Mouse (Mus musculus) heart, embryonic 16.5 days (tissue): Measurements from ENCODE around the gene 1700028K03Rik. TPM values are rescaled to one million over a fixed set of nuclear protein-coding genes. Genes with fewer than 3 reads are reported as not detected.

Experiments
- ATAC-seq: fragments of 200-750 bp; cut with Nextera tagmentation; replicated peaks from 2 replicates; pipeline ENCODE4 v1.8.0; 2017; ENCODE audit warnings: moderate number of reproducible peaks; ENCODE audit not compliant: insufficient read depth, low FRiP score; ENCODE audit errors: extremely low read depth
- H3K27ac ChIP-seq: fragments of 300-500 bp; sonication (generic); 2 replicates; pipeline ENCODE4 v1.5.1; 2014; ENCODE audit warnings: mild to moderate bottlenecking, low read length, control low read depth, moderate library complexity
- H3K27me3 ChIP-seq: fragments of 300-500 bp; sonication (generic); 2 replicates; pipeline ENCODE4 v1.6.1; 2014; ENCODE audit warnings: low read length, mixed read lengths; ENCODE audit not compliant: control insufficient read depth, insufficient read depth
- H3K36me3 ChIP-seq: fragments of 300-500 bp; sonication (generic); 2 replicates; pipeline ENCODE4 v1.6.1; 2014; ENCODE audit not compliant: control insufficient read depth, insufficient read depth
- H3K4me1 ChIP-seq: fragments of 300-500 bp; sonication (generic); 2 replicates; pipeline ENCODE4 v1.6.1; 2014; ENCODE audit warnings: low read length, mixed read lengths; ENCODE audit not compliant: control insufficient read depth, insufficient read depth
- H3K4me2 ChIP-seq: fragments of 300-500 bp; sonication (generic); 2 replicates; pipeline ENCODE4 v1.6.1; 2014; ENCODE audit warnings: low read depth, mild to moderate bottlenecking, control low read depth, low read length
- H3K4me3 ChIP-seq: fragments of 300-500 bp; sonication (generic); 2 replicates; pipeline ENCODE4 v1.5.1; 2014; ENCODE audit warnings: mild to moderate bottlenecking, control low read depth, low read length
- H3K9ac ChIP-seq: fragments of 300-500 bp; sonication (generic); 2 replicates; pipeline ENCODE4 v1.6.1; 2014; ENCODE audit warnings: low read length, control low read depth
- H3K9me3 ChIP-seq: fragments of 300-500 bp; sonication (generic); replicated peaks from 2 replicates; pipeline ENCODE4 v1.6.1; 2016; ENCODE audit warnings: low read length; ENCODE audit not compliant: control insufficient read depth
- WGBS: fragments of 180-500 bp; shearing (Covaris S2); extraction: QIAGEN DNeasy Blood & Tissue Kit; methylation state at CpG from one replicate; pipeline ENCODE4 v1.1.7; 2014; 5-methylcytosine and 5-hydroxymethylcytosine counted together
- polyA plus RNA-seq: library from polyadenylated mRNA; unstranded; fragments of >200 nt; fragmentation: Nextera tagmentation; extraction: Ambion mirVana; gene quantifications from 2 replicates; pipeline ENCODE4 v1.2.1, GENCODE M21; 2015

The 1700028K03Rik gene
- polyA plus RNA-seq, 1 experiment from 2014 or later: 0.07 TPM

GRCm38 (mm10) chr5:107521386-107521785, 13.1 kb upstream of the 1700028K03Rik start:
- Histone ChIP-seq H3K36me3 (no peaks in the 10 kb centered on the region), H3K9ac (no peak overlapping the region), H3K4me2 (no peak overlapping the region), H3K4me1 (no peaks in the 10 kb centered on the region), H3K9me3 (no peaks in the 10 kb centered on the region), H3K27ac (no peak overlapping the region), H3K27me3 (no peaks in the 10 kb centered on the region), H3K4me3 (no peak overlapping the region)
- 84% methylated on average over 6 of the region's 6 CpGs for WGBS
- no peak for ATAC-seq

GRCm38 (mm10) chr5:107521897-107522296, 12.6 kb upstream of the 1700028K03Rik start:
- no peak overlapping the region for H3K27ac ChIP-seq
- no peak overlapping the region for H3K4me2 ChIP-seq
- H3K4me1 ChIP-seq: no peaks in the 10 kb centered on the region
- ATAC-seq: 0 out of 2 replicates have a peak, but pooled peaks have one; percentile 37
- no peaks in the 10 kb centered on the region for H3K27me3 ChIP-seq
- H3K4me3 ChIP-seq: no peak overlapping the region
- no peaks in the 10 kb centered on the region for H3K36me3 ChIP-seq
- 57% methylated on average over 7 of the region's 7 CpGs for WGBS
- H3K9ac ChIP-seq: no peak overlapping the region
- no peaks in the 10 kb centered on the region for H3K9me3 ChIP-seq

- Histone ChIP-seq H3K4me2 (no peak overlapping the region), H3K36me3 (no peaks in the 10 kb centered on the region), H3K27me3 (no peaks in the 10 kb centered on the region), H3K27ac (no peak overlapping the region), H3K9ac (no peak overlapping the region), H3K4me1 (no peaks in the 10 kb centered on the region), H3K4me3 (no peak overlapping the region), H3K9me3 (no peaks in the 10 kb centered on the region)
- WGBS: 71% methylated on average over 10 of the region's 10 CpGs
- no peak for ATAC-seq
Measured at GRCm38 (mm10) chr5:107524281-107524680, 10.2 kb upstream of the 1700028K03Rik start.

DNA sequence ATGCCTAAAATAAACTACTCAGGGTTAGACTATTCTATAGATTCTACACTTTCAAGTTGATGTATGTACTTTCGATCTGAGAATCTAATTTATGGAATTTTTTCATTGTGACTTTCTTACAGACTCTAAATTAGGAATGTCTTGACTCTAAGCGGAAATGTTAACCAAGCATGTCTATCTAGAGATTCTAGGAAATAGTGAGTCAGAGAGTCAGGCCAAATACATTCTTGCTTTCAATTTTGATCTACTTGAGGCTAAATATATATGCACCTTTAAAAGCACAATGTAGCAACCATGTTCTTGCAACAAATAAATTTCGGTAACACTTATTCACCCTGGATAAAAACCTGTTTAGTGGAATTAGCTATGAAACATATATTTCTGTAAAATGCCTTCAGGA, 5.7 kb upstream of the 1700028K03Rik start:
- Histone ChIP-seq H3K9ac (no peak overlapping the region), H3K9me3 (no peaks in the 10 kb centered on the region), H3K4me3 (no peak overlapping the region), H3K27ac (no peak overlapping the region), H3K36me3 (no peaks in the 10 kb centered on the region), H3K4me1 (no peaks in the 10 kb centered on the region), H3K27me3 (no peaks in the 10 kb centered on the region), H3K4me2 (no peak overlapping the region)
- ATAC-seq: no peak
- 82% methylated on average over 3 of the region's 3 CpGs for WGBS

- Histone ChIP-seq H3K9me3 (no peaks in the 10 kb centered on the region), H3K27ac (no peak overlapping the region), H3K36me3 (no peaks in the 10 kb centered on the region), H3K9ac (no peak overlapping the region), H3K4me1 (no peaks in the 10 kb centered on the region), H3K4me3 (no peak overlapping the region), H3K4me2 (no peak overlapping the region), H3K27me3 (no peaks in the 10 kb centered on the region)
- WGBS: 38% methylated on average over 2 of the region's 2 CpGs
- ATAC-seq: no peak
Measured at GRCm38 (mm10) chr5:107533590-107533989, 919 bp upstream of the 1700028K03Rik start.

- no peaks in the 10 kb centered on the region for H3K27me3 ChIP-seq
- ATAC-seq: no peak
Measured at GRCm38 (mm10) chr5:107541696-107542095, 7.2 kb downstream of the 1700028K03Rik start.

DNA sequence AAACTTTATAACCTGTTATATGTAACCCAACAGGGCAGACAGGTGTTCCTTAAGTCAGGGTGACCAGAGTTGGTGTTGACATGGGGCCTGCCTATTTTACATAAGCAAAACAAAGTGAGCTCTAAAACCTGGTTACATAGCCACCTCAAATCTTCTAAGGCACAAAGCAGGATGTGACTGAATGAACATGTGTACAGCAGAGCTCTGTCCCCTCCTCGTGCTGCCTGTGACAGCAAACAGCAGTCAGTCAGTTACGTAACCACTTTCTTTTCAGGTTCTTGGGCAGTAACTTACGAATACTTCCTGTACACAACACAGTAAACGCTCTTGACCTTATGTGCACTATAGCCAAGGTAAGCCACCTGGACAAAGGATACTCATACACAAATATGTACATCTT, 11.4 kb downstream of the 1700028K03Rik start:
- Histone ChIP-seq H3K36me3 (peaks cover 9% of the 10 kb centered on the region), H3K9me3 (no peaks in the 10 kb centered on the region), H3K4me1 (no peaks in the 10 kb centered on the region), H3K4me3 (no peak overlapping the region), H3K4me2 (no peak overlapping the region), H3K27me3 (no peaks in the 10 kb centered on the region), H3K27ac (no peak overlapping the region), H3K9ac (no peak overlapping the region)
- ATAC-seq: no peak
- WGBS: 73% methylated on average over 4 of the region's 4 CpGs

More at GRCm38 (mm10) chr5:107541696-107542095, 7.2 kb downstream of the 1700028K03Rik start:
- H3K4me2 ChIP-seq: no peak overlapping the region
- H3K27ac ChIP-seq: no peak overlapping the region
- no peak overlapping the region for H3K4me3 ChIP-seq
- no peak overlapping the region for H3K9ac ChIP-seq
- H3K36me3 ChIP-seq: no peaks in the 10 kb centered on the region
- whole genome bisulfite sequencing: 51% methylated on average over 7 of the region's 7 CpGs
- H3K4me1 ChIP-seq: no peaks in the 10 kb centered on the region
- H3K9me3 ChIP-seq: no peaks in the 10 kb centered on the region

DNA sequence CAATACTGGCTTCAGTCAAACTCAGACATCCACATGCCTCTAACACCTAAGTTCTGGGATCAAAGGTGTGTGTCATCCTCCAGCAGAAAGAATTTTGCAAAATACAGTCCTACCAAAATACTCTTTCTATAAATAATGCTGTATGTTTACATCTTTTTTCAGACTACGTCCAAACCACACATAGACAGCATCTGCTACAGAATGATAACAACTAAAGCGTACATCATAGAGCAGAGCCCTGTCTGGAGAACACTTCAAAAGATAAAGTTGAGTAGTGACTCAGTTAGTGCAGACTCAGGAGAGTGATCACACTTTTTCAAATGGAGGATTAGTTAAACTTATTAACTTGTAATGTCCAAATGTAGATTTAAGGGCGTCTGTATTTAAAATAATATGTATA, 13.4 kb downstream of the 1700028K03Rik start:
- Histone ChIP-seq H3K9me3 (no peaks in the 10 kb centered on the region), H3K4me3 (no peak overlapping the region), H3K9ac (no peak overlapping the region), H3K27ac (no peak overlapping the region), H3K4me1 (no peaks in the 10 kb centered on the region), H3K4me2 (no peak overlapping the region), H3K27me3 (no peaks in the 10 kb centered on the region), H3K36me3 (peaks cover 14% of the 10 kb centered on the region)
- no peak for ATAC-seq
- 74% methylated on average over 3 of the region's 3 CpGs for WGBS

DNA sequence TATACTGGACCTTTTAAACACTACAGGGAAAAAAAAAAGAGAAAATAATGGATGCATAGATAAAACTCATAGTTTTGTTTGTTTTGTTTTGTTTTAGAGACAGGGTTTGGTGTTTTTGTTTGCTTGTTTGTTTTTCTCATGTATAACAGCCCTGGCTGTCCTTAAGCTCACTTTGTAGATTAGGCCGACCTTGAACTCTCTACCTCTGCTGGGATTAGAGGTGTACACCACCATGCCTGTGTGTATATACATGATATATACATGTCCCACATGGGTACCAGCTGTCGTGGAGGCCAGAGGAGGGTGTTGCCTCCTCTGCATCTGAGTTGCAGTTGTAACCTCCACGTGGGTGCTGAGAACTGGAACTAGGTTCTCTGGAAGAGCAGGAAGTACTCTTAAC, 13.9 kb downstream of the 1700028K03Rik start:
- ATAC-seq: no peak
- Histone ChIP-seq H3K4me3 (no peak overlapping the region), H3K4me1 (no peaks in the 10 kb centered on the region), H3K27ac (no peak overlapping the region), H3K9me3 (no peaks in the 10 kb centered on the region), H3K4me2 (no peak overlapping the region), H3K27me3 (no peaks in the 10 kb centered on the region), H3K9ac (no peak overlapping the region), H3K36me3 (peaks cover 14% of the 10 kb centered on the region)
- 83% methylated on average over 3 of the region's 3 CpGs for WGBS

- Histone ChIP-seq H3K27me3 (no peaks in the 10 kb centered on the region), H3K4me3 (no peak overlapping the region), H3K4me1 (no peaks in the 10 kb centered on the region), H3K27ac (no peak overlapping the region), H3K36me3 (peaks cover 15% of the 10 kb centered on the region; the same call in 1 of the 2 replicates), H3K9ac (no peak overlapping the region), H3K9me3 (no peaks in the 10 kb centered on the region), H3K4me2 (no peak overlapping the region)
- ATAC-seq: no peak
- 73% methylated on average over 5 of the region's 5 CpGs for WGBS
Measured at GRCm38 (mm10) chr5:107554336-107554735, 19.8 kb downstream of the 1700028K03Rik start.
